Mouse (Mus musculus): ENCODE measurements around the gene Slc25a3.

DNA sequence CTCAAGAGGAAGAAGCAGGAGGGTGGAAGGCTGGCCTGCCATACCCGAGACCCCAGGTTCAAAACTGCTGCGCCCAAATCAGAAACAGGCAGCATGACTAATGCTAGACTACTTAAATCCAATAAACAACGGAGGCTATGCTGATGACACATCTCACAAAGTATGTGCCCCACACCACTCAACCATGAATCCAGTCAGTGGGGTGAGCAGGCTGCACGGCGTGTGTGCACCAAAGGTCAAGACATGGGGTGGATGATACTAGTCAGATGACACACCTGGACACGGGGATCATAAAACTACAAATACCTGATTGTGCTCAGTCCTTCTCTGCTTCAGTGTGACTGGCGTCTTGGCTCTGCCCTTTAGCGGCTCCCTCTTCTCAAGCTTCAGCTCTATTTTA, 34.6 kb upstream of the Slc25a3 start:
- no peak for TF ChIP-seq POLR2A (IDR thresholded peaks at IDR 0.05; ENCODE audit: extremely low read depth, insufficient read depth, low read length)
- TF ChIP-seq CTCF (IDR thresholded peaks at IDR 0.05; ENCODE audit: extremely low read depth, insufficient read depth, low read length), result no peak

Data from cortical plate, adult 2 months (tissue).